Mouse (Mus musculus): Measurements from ENCODE around the gene Cfi.

- no peak for TF ChIP-seq GATA1 (IDR thresholded peaks at IDR 0.05; ENCODE audit: low read length)
- TF ChIP-seq TAL1 (IDR thresholded peaks at IDR 0.05; ENCODE audit: low read length): no peak
These were observed 68.9 kb downstream of the Cfi start for GRCm38 (mm10) chr3:129904381-129905132.
